Mouse (Mus musculus) frontal cortex, postnatal 10 days (tissue): Measurements from ENCODE around the gene Anxa6.
A peak's percentile ranks its signal among the peaks of the same experiment; 100 is the strongest.

Source experiments
- DNase-seq, 2 experiments: peaks; one replicate each; pipeline ENCODE4 v3.0.0; 2022; ENCODE audit warnings: low spot score in 2 of 2, mixed read lengths in 1 of 2

The Anxa6 gene

GRCm38 (mm10) chr11:55031211-55031990 lies 1.8 kb downstream of the Anxa6 start:
- DNase-seq: no peak

- no peak for DNase-seq
These were observed 4.7 kb downstream of the Anxa6 start for GRCm38 (mm10) chr11:55028509-55028908.

GRCm38 (mm10) chr11:55027204-55027855 lies 5.9 kb downstream of the Anxa6 start:
- no peak for DNase-seq

GRCm38 (mm10) chr11:55025896-55026295 lies 7.3 kb downstream of the Anxa6 start:
- no peak for DNase-seq

GRCm38 (mm10) chr11:55023583-55023982 lies 9.7 kb downstream of the Anxa6 start:
- no peak for DNase-seq

GRCm38 (mm10) chr11:55023049-55023564 lies 10.1 kb downstream of the Anxa6 start:
- peak; percentile 82 to 83 for DNase-seq

GRCm38 (mm10) chr11:55022508-55022907 lies 10.7 kb downstream of the Anxa6 start:
- DNase-seq: no peak

- DNase-seq: no peak
These were observed 11.4 kb downstream of the Anxa6 start for GRCm38 (mm10) chr11:55021859-55022258.

GRCm38 (mm10) chr11:55021458-55021857 lies 11.8 kb downstream of the Anxa6 start:
- no peak for DNase-seq

- no peak for DNase-seq
These were observed 13.5 kb downstream of the Anxa6 start for GRCm38 (mm10) chr11:55019711-55020110.

- DNase-seq: no peak
These were observed 15.2 kb downstream of the Anxa6 start for GRCm38 (mm10) chr11:55018034-55018433.

GRCm38 (mm10) chr11:55017201-55017600 lies 16.0 kb downstream of the Anxa6 start:
- no peak for DNase-seq

GRCm38 (mm10) chr11:55016758-55017157 lies 16.5 kb downstream of the Anxa6 start:
- no peak for DNase-seq

GRCm38 (mm10) chr11:55015831-55016241 lies 17.4 kb downstream of the Anxa6 start:
- no peak for DNase-seq

- peak in 1 of 2 experiments; percentile 52 for DNase-seq
These were observed 18.0 kb downstream of the Anxa6 start for GRCm38 (mm10) chr11:55015264-55015663.

GRCm38 (mm10) chr11:55013802-55014201 lies 19.4 kb downstream of the Anxa6 start:
- DNase-seq: no peak

- DNase-seq: no peak
These were observed 20.4 kb downstream of the Anxa6 start for GRCm38 (mm10) chr11:55012551-55013521.

GRCm38 (mm10) chr11:55011440-55011839 lies 21.8 kb downstream of the Anxa6 start:
- DNase-seq: no peak

- no peak for DNase-seq
These were observed 25.0 kb downstream of the Anxa6 start for GRCm38 (mm10) chr11:55008230-55008629.

GRCm38 (mm10) chr11:55005684-55006083 lies 27.6 kb downstream of the Anxa6 start:
- DNase-seq: no peak

- DNase-seq: no peak
These were observed 28.2 kb downstream of the Anxa6 start for GRCm38 (mm10) chr11:55004970-55005502.
